Mouse (Mus musculus): ENCODE results near the gene St3gal5.

The St3gal5 gene

GRCm38 (mm10) chr6:72162155-72162890 is 64.9 kb downstream of the St3gal5 start:
- 72% methylated on average over 19 of the region's 19 CpGs for whole genome bisulfite sequencing

GRCm38 (mm10) chr6:72164321-72165275 is 67.2 kb downstream of the St3gal5 start:
- WGBS, result 19% methylated on average over 20 of the region's 20 CpGs

GRCm38 (mm10) chr6:72165907-72166306 is 68.5 kb downstream of the St3gal5 start:
- WGBS, result 69% methylated on average over 2 of the region's 2 CpGs

GRCm38 (mm10) chr6:72171391-72171790 is 74.0 kb downstream of the St3gal5 start:
- 92% methylated on average over 3 of the region's 3 CpGs for WGBS

GRCm38 (mm10) chr6:72173350-72173749 is 76.0 kb downstream of the St3gal5 start:
- 75% methylated on average over 1 of the region's 1 CpGs for WGBS

- WGBS, result 68% methylated on average over 3 of the region's 3 CpGs
Observed at GRCm38 (mm10) chr6:72175419-72175818, 78.0 kb downstream of the St3gal5 start.

- 63% methylated on average over 5 of the region's 5 CpGs for WGBS
Observed at GRCm38 (mm10) chr6:72176004-72176403, 78.6 kb downstream of the St3gal5 start.

GRCm38 (mm10) chr6:72177417-72177816 is 80.0 kb downstream of the St3gal5 start:
- whole genome bisulfite sequencing, result 92% methylated on average over 3 of the region's 3 CpGs

- 79% methylated on average over 3 of the region's 3 CpGs for WGBS
Observed at GRCm38 (mm10) chr6:72179006-72179405, 81.6 kb downstream of the St3gal5 start.

- 86% methylated on average over 12 of the region's 12 CpGs for WGBS
Observed at GRCm38 (mm10) chr6:72179562-72180502, 82.4 kb downstream of the St3gal5 start.

- 87% methylated on average over 5 of the region's 5 CpGs for WGBS
Observed at GRCm38 (mm10) chr6:72184576-72184975, 87.2 kb downstream of the St3gal5 start.

GRCm38 (mm10) chr6:72185893-72186490 is 88.6 kb downstream of the St3gal5 start:
- WGBS, result 4% methylated on average over 6 of the region's 6 CpGs

- 80% methylated on average over 6 of the region's 6 CpGs for WGBS
Observed at GRCm38 (mm10) chr6:72186809-72187208, 89.4 kb downstream of the St3gal5 start.

- 9% methylated on average over 29 of the region's 29 CpGs for WGBS
Observed at GRCm38 (mm10) chr6:72189061-72189863, 91.9 kb downstream of the St3gal5 start.

- 54% methylated on average over 6 of the region's 6 CpGs for WGBS
Observed at GRCm38 (mm10) chr6:72190120-72190519, 92.7 kb downstream of the St3gal5 start.

GRCm38 (mm10) chr6:72190577-72190976 is 93.2 kb downstream of the St3gal5 start:
- 74% methylated on average over 5 of the region's 5 CpGs for WGBS

GRCm38 (mm10) chr6:72196660-72197059 is 99.3 kb downstream of the St3gal5 start:
- 94% methylated on average over 3 of the region's 3 CpGs for WGBS

- 68% methylated on average over 11 of the region's 11 CpGs for WGBS
Observed at GRCm38 (mm10) chr6:72200595-72201256, 103.3 kb downstream of the St3gal5 start.

GRCm38 (mm10) chr6:72202732-72203131 is 105.3 kb downstream of the St3gal5 start:
- WGBS, result 93% methylated on average over 5 of the region's 5 CpGs

- WGBS, result 82% methylated on average over 5 of the region's 5 CpGs
Observed at GRCm38 (mm10) chr6:72203279-72203678, 105.9 kb downstream of the St3gal5 start.

All from cerebral cortex, adult 2 months (tissue).